Mouse (Mus musculus): Measurements from ENCODE around the gene Agbl4.

DNA sequence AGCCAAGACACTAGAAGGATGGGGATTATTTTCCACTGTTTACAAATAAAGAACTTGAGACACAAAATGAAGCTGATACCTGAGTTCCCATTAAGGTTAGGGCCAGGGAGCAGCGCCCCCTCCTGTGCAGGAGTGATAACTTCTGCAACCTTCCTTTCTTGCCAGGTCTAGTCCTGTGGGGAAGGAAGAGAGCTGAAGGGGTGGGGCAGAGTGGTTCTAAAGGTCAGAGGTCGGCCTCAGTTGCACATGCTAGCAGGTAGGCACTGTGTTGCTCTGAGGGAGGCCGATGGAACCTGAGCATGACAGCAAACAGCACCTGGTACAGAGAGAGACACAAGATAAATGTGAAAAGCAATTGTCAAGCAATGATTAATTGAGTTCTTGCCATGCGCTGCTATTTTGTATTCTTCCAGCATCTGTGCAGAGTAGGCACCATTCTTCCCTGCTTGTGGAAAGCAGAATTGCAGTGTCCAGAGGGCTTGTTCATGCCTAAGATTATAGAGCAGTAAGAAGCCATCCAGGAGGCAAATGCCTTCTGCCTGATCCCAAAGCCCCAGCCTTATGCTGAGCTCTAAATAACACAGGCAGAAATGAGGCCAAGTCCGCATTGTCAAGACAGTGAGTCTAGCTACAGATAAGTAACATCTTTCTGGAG is 1096.4 kb downstream of the Agbl4 start:
- no peak for TF ChIP-seq POLR2A (IDR thresholded peaks at IDR 0.05; ENCODE audit: insufficient read depth, low read depth, low read length)
- no peak for TF ChIP-seq CTCF (IDR thresholded peaks at IDR 0.05; ENCODE audit: insufficient read depth, low read depth, low read length)

All from olfactory bulb, adult 2 months (tissue).